Mouse (Mus musculus) E14TG2a.4 (cell line): ENCODE results near the gene Wnt5b.

Experiments used
- H3K27me3 ChIP-seq: 2 replicates; pipeline ENCODE4 v1.6.1; 2014; ENCODE audit warnings: low read length, control low read depth; ENCODE audit not compliant: insufficient read depth
- H3K36me3 ChIP-seq: 2 replicates; pipeline ENCODE4 v1.6.1; 2014; ENCODE audit warnings: low read length, control low read depth; ENCODE audit not compliant: insufficient read depth
- H3K4me1 ChIP-seq: replicated peaks from 2 replicates; pipeline ENCODE4 v1.6.1; 2014; ENCODE audit warnings: low read depth, low read length, control low read depth
- H3K4me3 ChIP-seq: replicated peaks from 2 replicates; pipeline ENCODE4 v1.5.1; 2014; ENCODE audit warnings: mild to moderate bottlenecking, low read length
- H3K9me3 ChIP-seq: 2 replicates; pipeline ENCODE4 v1.6.1; 2014; ENCODE audit warnings: low read length, control low read depth
- CTCF ChIP-seq: conservative IDR thresholded peaks from 2 replicates; pipeline ENCODE4 v1.5.1; 2014; ENCODE audit warnings: low read length
- NANOG ChIP-seq: IDR thresholded peaks from 2 replicates; pipeline ENCODE4 v1.6.1; 2014; ENCODE audit warnings: borderline replicate concordance, low read length, mixed read lengths
- POU5F1 ChIP-seq: IDR thresholded peaks from 2 replicates; pipeline ENCODE4 v1.6.1; 2014; ENCODE audit warnings: low read length, borderline replicate concordance

Wnt5b gene

GRCm38 (mm10) chr6:119575331-119575730 is 31.2 kb upstream of the Wnt5b start:
- no peak overlapping the region for H3K4me3 ChIP-seq
- H3K9me3 ChIP-seq = no peaks in the 10 kb centered on the region
- TF ChIP-seq NANOG = no peak

GRCm38 (mm10) chr6:119572296-119572695 is 28.1 kb upstream of the Wnt5b start:
- Histone ChIP-seq H3K4me3 (no peak overlapping the region), H3K36me3 (peaks cover 40% of the 10 kb centered on the region), H3K4me1 (no peaks in the 10 kb centered on the region), H3K9me3 (no peaks in the 10 kb centered on the region), H3K27me3 (no peaks in the 10 kb centered on the region)
- no peak for TF ChIP-seq NANOG
- no peak for TF ChIP-seq POU5F1
- no peak for TF ChIP-seq CTCF

More at GRCm38 (mm10) chr6:119575331-119575730, 31.2 kb upstream of the Wnt5b start:
- Histone ChIP-seq H3K4me1 (0 out of 2 replicates have a peak, but pooled peaks cover 2% of the 10 kb centered on the region), H3K27me3 (no peaks in the 10 kb centered on the region), H3K36me3 (peaks cover 40% of the 10 kb centered on the region)

- TF ChIP-seq CTCF = no peak
- TF ChIP-seq POU5F1 = no peak
- TF ChIP-seq NANOG = no peak
- Histone ChIP-seq H3K27me3 (no peaks in the 10 kb centered on the region; the same call in 1 of the 2 replicates), H3K36me3 (peaks cover 36% of the 10 kb centered on the region), H3K4me3 (no peak overlapping the region), H3K4me1 (no peaks in the 10 kb centered on the region), H3K9me3 (no peaks in the 10 kb centered on the region)
Observed at GRCm38 (mm10) chr6:119570797-119571196, 26.6 kb upstream of the Wnt5b start.

GRCm38 (mm10) chr6:119568339-119568738 is 24.2 kb upstream of the Wnt5b start:
- H3K36me3 ChIP-seq = peaks cover 11% of the 10 kb centered on the region
- no peaks in the 10 kb centered on the region for H3K4me1 ChIP-seq
- TF ChIP-seq NANOG (no peak), CTCF (no peak), POU5F1 (no peak)
- H3K9me3 ChIP-seq = no peaks in the 10 kb centered on the region
- no peak overlapping the region for H3K4me3 ChIP-seq
- H3K27me3 ChIP-seq = peaks cover 3% of the 10 kb centered on the region; the same call in 1 of the 2 replicates

- TF ChIP-seq POU5F1 (no peak), NANOG (no peak), CTCF (no peak)
- H3K4me3 ChIP-seq = no peak overlapping the region
- H3K36me3 ChIP-seq = no peaks in the 10 kb centered on the region
- H3K9me3 ChIP-seq = no peaks in the 10 kb centered on the region
- peaks cover 3% of the 10 kb centered on the region; the same call in 1 of the 2 replicates for H3K27me3 ChIP-seq
- H3K4me1 ChIP-seq = no peaks in the 10 kb centered on the region
Observed at GRCm38 (mm10) chr6:119565451-119566379, 21.6 kb upstream of the Wnt5b start.

GRCm38 (mm10) chr6:119562558-119562957 is 18.4 kb upstream of the Wnt5b start:
- Histone ChIP-seq H3K9me3 (0 out of 2 replicates have a peak, but pooled peaks cover 3% of the 10 kb centered on the region), H3K27me3 (peaks cover 3% of the 10 kb centered on the region; the same call in 1 of the 2 replicates), H3K4me3 (no peak overlapping the region), H3K4me1 (no peaks in the 10 kb centered on the region), H3K36me3 (no peaks in the 10 kb centered on the region)
- TF ChIP-seq CTCF (no peak), NANOG (no peak), POU5F1 (no peak)

- Histone ChIP-seq H3K36me3 (no peaks in the 10 kb centered on the region), H3K4me3 (no peak overlapping the region), H3K4me1 (no peaks in the 10 kb centered on the region), H3K27me3 (no peaks in the 10 kb centered on the region), H3K9me3 (peaks cover 10% of the 10 kb centered on the region; the same call in 1 of the 2 replicates)
- no peak for TF ChIP-seq CTCF
- no peak for TF ChIP-seq NANOG
- TF ChIP-seq POU5F1 = no peak
Observed at GRCm38 (mm10) chr6:119558855-119559254, 14.7 kb upstream of the Wnt5b start.

GRCm38 (mm10) chr6:119554439-119554838 is 10.3 kb upstream of the Wnt5b start:
- H3K4me1 ChIP-seq = no peaks in the 10 kb centered on the region

GRCm38 (mm10) chr6:119544518-119544864 is 344 bp upstream of the Wnt5b start:
- Histone ChIP-seq H3K9me3 (no peaks in the 10 kb centered on the region), H3K36me3 (no peaks in the 10 kb centered on the region), H3K4me3 (peak overlapping the region; percentile 80), H3K27me3 (peaks cover 79% of the 10 kb centered on the region), H3K4me1 (peaks cover 13% of the 10 kb centered on the region)
- TF ChIP-seq CTCF = no peak
- TF ChIP-seq POU5F1 = no peak
- TF ChIP-seq NANOG = no peak

More at GRCm38 (mm10) chr6:119554439-119554838, 10.3 kb upstream of the Wnt5b start:
- H3K4me3 ChIP-seq = no peak overlapping the region
- peaks cover 10% of the 10 kb centered on the region; the same call in 1 of the 2 replicates for H3K9me3 ChIP-seq
- H3K36me3 ChIP-seq = no peaks in the 10 kb centered on the region
- peaks cover 8% of the 10 kb centered on the region; the same call in 1 of the 2 replicates for H3K27me3 ChIP-seq
- TF ChIP-seq CTCF (peak; percentile 65), POU5F1 (no peak), NANOG (no peak)
